Mouse (Mus musculus) kidney, embryonic 15.5 days (tissue): ENCODE results near the gene Tmem245. TPM values are rescaled to one million over a fixed set of nuclear protein-coding genes. Genes with fewer than 3 reads are reported as not detected.

Experiments used
- ATAC-seq: fragments of 200-750 bp; cut with Nextera tagmentation; replicated peaks from 2 replicates; pipeline ENCODE4 v1.8.0; 2017; ENCODE audit warnings: moderate TSS enrichment; ENCODE audit not compliant: low FRiP score
- H3K27ac ChIP-seq: fragments of 300-500 bp; sonication (generic); 2 replicates; pipeline ENCODE4 v1.5.1; 2015; ENCODE audit warnings: mild to moderate bottlenecking, inconsistent platforms
- H3K27me3 ChIP-seq: fragments of 300-500 bp; sonication (generic); 2 replicates; pipeline ENCODE4 v1.6.1; 2015; ENCODE audit warnings: inconsistent platforms
- H3K36me3 ChIP-seq: fragments of 300-500 bp; sonication (generic); 2 replicates; pipeline ENCODE4 v1.6.1; 2015; ENCODE audit warnings: inconsistent platforms
- H3K4me1 ChIP-seq: fragments of 300-500 bp; sonication (generic); 2 replicates; pipeline ENCODE4 v1.6.1; 2015; ENCODE audit warnings: inconsistent platforms
- H3K4me2 ChIP-seq: fragments of 300-500 bp; sonication (generic); 2 replicates; pipeline ENCODE4 v1.6.1; 2015; ENCODE audit warnings: moderate library complexity, mild to moderate bottlenecking, inconsistent platforms
- H3K4me3 ChIP-seq: fragments of 300-500 bp; sonication (generic); replicated peaks from 2 replicates; pipeline ENCODE4 v1.5.1; 2015; ENCODE audit warnings: mild to moderate bottlenecking, inconsistent platforms
- H3K9ac ChIP-seq: fragments of 300-500 bp; sonication (generic); 2 replicates; pipeline ENCODE4 v1.6.1; 2015; ENCODE audit warnings: mild to moderate bottlenecking, inconsistent platforms
- H3K9me3 ChIP-seq: fragments of 300-500 bp; sonication (generic); replicated peaks from 2 replicates; pipeline ENCODE4 v1.6.1; 2016; ENCODE audit warnings: inconsistent platforms
- WGBS: fragments of 180-500 bp; shearing (Covaris S2); methylation state at CpG from one replicate; pipeline ENCODE4 v1.1.7; 2015; ENCODE audit warnings: mixed read lengths; 5-methylcytosine and 5-hydroxymethylcytosine counted together
- polyA plus RNA-seq: library from polyadenylated mRNA; unstranded; fragments of >200 nt; fragmentation: Nextera tagmentation; extraction: Ambion mirVana; gene quantifications from 2 replicates; pipeline ENCODE4 v1.2.1, GENCODE M21; 2015

The Tmem245 gene
- polyA plus RNA-seq, 1 experiment from 2014 or later = 10.5 TPM

DNA sequence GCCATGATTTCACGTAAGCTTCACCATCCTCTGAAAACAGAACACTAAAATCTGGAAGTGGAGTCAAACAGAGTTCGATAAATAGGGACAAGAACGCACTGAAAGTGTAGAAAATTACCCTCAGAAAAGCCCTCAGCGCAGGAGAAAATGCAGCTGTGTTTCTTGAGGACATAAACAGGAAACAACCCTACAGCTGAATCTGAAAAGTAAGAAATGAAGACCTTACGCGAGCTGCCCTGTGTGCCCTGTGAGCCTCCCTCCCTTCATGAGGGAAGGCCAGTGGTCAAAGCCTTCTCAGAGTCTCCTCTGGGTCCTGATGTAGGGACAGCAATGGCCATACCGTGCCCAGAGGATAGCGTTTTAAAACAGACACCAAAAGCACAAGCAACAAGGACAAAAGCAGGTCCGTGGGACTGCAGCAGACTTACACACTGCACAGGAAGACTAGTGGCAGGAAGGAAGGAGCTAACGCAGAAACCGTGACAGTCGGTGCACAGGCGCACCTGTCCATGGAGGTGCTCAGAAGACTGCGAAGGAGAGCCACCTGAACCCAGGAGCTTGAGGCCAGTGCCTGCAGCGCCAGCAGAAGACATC lies 31.4 kb downstream of the Tmem245 start:
- Histone ChIP-seq H3K27me3 (no peaks in the 10 kb centered on the region), H3K27ac (no peak overlapping the region), H3K4me3 (no peak overlapping the region), H3K36me3 (peaks cover 70% of the 10 kb centered on the region), H3K9me3 (no peaks in the 10 kb centered on the region), H3K4me1 (no peaks in the 10 kb centered on the region), H3K9ac (no peak overlapping the region), H3K4me2 (no peak overlapping the region)
- 84% methylated on average over 15 of the region's 15 CpGs for WGBS
- no peak for ATAC-seq

DNA sequence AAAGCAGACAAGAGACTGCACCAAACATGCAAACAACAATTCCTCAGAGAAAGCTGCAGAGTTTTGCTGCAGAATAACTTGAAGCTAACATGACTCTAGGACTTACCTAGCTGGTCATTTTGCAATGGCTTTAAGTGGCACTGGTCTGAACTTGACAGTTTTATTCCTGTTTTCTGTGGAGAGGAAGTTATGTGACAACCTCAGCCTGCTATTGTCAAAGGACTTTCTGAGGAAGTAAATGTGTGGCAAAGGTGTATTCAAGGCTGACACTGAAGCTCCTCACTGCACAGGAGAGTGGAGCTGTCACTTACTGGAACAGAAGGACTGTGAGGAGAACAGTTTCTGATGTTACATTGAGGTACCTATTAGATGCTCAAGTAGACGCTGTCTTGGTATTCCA lies 32.5 kb downstream of the Tmem245 start:
- WGBS = 75% methylated on average over 1 of the region's 1 CpGs
- Histone ChIP-seq H3K9me3 (no peaks in the 10 kb centered on the region), H3K36me3 (peaks cover 76% of the 10 kb centered on the region), H3K27me3 (no peaks in the 10 kb centered on the region), H3K4me1 (no peaks in the 10 kb centered on the region), H3K9ac (no peak overlapping the region), H3K4me2 (no peak overlapping the region), H3K27ac (no peak overlapping the region), H3K4me3 (no peak overlapping the region)
- no peak for ATAC-seq

DNA sequence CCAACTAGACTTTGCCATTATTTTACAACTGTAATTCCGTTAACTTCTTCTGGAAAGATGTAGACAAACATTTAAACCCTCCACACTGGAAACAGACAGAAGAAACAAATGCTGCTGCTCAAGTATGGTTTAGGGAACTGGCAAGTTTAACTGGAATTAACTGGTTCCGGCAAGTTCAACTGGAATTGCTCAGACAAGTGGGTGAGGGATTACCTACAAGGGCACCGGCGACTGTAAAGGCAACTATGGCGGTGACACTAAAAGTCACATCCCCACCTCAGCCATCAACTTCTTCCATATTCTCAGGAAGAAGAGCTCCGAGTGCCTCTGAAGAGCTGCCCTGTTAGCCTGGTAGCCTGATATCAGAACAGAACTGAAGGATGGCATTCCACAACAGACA lies 32.9 kb downstream of the Tmem245 start:
- no peak overlapping the region for H3K4me3 ChIP-seq
- no peak overlapping the region for H3K9ac ChIP-seq
- H3K4me1 ChIP-seq = no peaks in the 10 kb centered on the region
- no peak overlapping the region for H3K4me2 ChIP-seq
- H3K27me3 ChIP-seq = no peaks in the 10 kb centered on the region
- WGBS = 91% methylated on average over 6 of the region's 6 CpGs
- H3K36me3 ChIP-seq = peaks cover 78% of the 10 kb centered on the region
- no peak overlapping the region for H3K27ac ChIP-seq
- H3K9me3 ChIP-seq = no peaks in the 10 kb centered on the region
- ATAC-seq = no peak

DNA sequence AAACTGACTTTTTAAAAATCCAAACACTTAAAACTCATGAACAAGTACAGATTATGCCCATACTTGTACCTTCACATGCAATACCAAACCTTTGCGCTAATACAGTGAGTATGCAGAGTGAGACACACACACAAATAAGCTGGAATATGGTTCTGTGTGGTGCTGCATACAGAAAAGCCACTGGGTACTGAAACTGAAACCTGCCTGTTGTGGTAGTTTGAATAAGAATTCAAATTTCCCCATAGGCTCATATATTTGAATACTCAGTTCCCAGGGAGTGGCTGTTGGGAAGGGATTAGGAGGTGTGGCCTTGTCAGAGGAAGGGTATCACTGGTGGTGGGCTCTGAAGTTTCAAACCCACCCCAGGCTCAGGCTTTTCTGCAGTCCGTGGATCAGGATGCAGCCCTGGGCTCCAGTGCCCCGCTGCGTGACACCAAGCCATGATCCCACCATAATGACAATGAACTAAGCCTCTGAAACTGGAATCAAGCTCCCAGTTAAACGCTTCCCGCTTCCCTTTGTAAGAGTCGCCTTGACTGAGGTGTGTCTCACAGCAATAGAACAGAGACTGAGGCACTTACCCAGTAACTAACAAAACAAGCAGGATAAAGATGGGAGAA lies 34.7 kb downstream of the Tmem245 start:
- ATAC-seq = no peak
- H3K4me2 ChIP-seq = no peak overlapping the region
- no peak overlapping the region for H3K4me3 ChIP-seq
- no peaks in the 10 kb centered on the region for H3K9me3 ChIP-seq
- H3K27ac ChIP-seq = no peak overlapping the region
- 93% methylated on average over 7 of the region's 7 CpGs for WGBS
- H3K27me3 ChIP-seq = no peaks in the 10 kb centered on the region
- H3K4me1 ChIP-seq = no peaks in the 10 kb centered on the region
- peaks cover 90% of the 10 kb centered on the region for H3K36me3 ChIP-seq
- no peak overlapping the region for H3K9ac ChIP-seq

DNA sequence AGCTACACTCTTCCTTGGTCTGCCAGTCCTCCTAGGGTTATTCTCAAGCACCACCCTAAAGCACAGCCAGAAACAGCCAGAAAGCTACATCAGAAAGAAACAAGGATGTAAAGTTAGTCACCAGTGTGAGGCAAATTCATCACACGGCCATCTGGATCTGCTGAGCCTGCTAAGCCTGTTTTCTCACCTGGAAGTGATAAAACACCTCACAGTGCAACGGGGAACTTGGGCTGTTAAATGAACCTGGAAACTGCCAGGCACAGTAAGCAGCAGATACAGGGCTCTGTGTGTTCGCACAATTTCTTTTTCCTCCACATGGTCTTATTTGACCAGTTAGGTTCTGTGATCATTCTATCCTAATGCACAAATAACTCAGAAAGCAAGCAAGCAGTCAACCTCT lies 37.7 kb downstream of the Tmem245 start:
- Histone ChIP-seq H3K4me2 (no peak overlapping the region), H3K4me3 (no peak overlapping the region), H3K9ac (no peak overlapping the region), H3K9me3 (no peaks in the 10 kb centered on the region), H3K27me3 (no peaks in the 10 kb centered on the region), H3K36me3 (peaks cover 87% of the 10 kb centered on the region), H3K4me1 (no peaks in the 10 kb centered on the region), H3K27ac (no peak overlapping the region)
- no peak for ATAC-seq
- 66% methylated on average over 3 of the region's 3 CpGs for WGBS

DNA sequence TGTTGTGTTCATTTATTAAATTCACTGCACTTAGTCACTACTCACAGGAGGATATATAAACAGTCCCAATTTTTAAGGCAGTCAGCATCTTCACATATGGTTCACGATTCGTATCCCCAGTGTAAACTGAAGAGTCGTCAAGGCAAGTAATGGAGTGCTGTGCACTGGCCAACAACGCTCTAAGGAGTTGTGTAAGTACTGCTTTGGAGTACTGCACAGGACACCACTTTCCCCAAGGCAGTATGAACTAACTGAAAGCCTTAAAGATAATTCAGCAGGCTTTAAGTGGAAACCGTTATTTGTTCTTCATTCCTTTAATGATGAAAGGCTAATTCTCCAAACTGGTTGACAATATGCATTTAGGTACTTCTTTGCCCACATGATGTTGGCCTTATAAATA lies 39.6 kb downstream of the Tmem245 start:
- Histone ChIP-seq H3K9ac (no peak overlapping the region), H3K9me3 (no peaks in the 10 kb centered on the region), H3K4me3 (no peak overlapping the region), H3K27ac (no peak overlapping the region), H3K36me3 (peaks cover 88% of the 10 kb centered on the region), H3K27me3 (no peaks in the 10 kb centered on the region), H3K4me1 (no peaks in the 10 kb centered on the region), H3K4me2 (no peak overlapping the region)
- ATAC-seq = no peak
- WGBS = 93% methylated on average over 5 of the region's 5 CpGs

DNA sequence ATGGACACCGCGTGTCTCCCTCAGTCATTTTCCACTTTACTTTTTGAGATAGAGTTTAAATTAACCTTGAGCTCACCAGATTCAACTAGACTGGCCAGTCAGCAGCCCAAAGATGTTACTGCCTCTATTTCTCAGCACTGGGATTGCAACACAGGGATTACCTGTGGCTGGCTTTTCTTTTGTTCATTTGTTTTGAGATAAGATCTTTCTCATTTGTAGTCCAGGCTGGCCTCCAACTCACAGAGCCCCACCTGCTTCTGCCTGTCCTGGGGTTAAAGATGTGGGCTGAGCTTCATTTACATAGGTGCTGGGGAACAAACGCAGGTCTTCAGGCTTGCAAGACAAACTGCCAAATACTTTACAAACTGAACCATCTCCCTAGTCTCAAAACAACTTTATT lies 40.3 kb downstream of the Tmem245 start:
- Histone ChIP-seq H3K4me1 (no peaks in the 10 kb centered on the region), H3K27me3 (no peaks in the 10 kb centered on the region), H3K27ac (no peak overlapping the region), H3K4me2 (no peak overlapping the region), H3K9me3 (no peaks in the 10 kb centered on the region), H3K36me3 (peaks cover 91% of the 10 kb centered on the region), H3K4me3 (no peak overlapping the region), H3K9ac (no peak overlapping the region)
- no peak for ATAC-seq
- 87% methylated on average over 3 of the region's 3 CpGs for WGBS

DNA sequence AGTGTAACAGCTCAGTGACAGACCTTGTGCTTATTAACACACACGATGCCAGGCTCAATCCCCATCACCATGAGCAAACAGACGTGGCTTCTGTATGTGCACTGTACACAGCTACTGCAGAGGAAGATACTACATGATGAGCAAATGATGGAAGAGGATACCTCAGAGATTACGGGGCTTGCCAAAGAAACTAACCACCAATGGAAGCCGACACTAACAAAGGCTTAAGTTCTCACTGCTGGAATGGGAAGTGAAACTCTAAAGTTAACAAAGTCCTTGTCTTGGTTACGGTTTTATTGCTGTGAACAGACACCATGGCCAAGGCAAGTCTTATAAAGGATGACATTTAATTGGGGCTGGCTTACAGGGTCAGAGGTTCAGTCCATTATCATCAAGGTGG lies 41.7 kb downstream of the Tmem245 start:
- ATAC-seq = no peak
- no peak overlapping the region for H3K4me3 ChIP-seq
- H3K9ac ChIP-seq = no peak overlapping the region
- H3K4me1 ChIP-seq = no peaks in the 10 kb centered on the region
- H3K36me3 ChIP-seq = peaks cover 88% of the 10 kb centered on the region
- no peak overlapping the region for H3K4me2 ChIP-seq
- no peaks in the 10 kb centered on the region for H3K9me3 ChIP-seq
- H3K27me3 ChIP-seq = no peaks in the 10 kb centered on the region
- WGBS = 92% methylated on average over 5 of the region's 5 CpGs
- no peak overlapping the region for H3K27ac ChIP-seq

DNA sequence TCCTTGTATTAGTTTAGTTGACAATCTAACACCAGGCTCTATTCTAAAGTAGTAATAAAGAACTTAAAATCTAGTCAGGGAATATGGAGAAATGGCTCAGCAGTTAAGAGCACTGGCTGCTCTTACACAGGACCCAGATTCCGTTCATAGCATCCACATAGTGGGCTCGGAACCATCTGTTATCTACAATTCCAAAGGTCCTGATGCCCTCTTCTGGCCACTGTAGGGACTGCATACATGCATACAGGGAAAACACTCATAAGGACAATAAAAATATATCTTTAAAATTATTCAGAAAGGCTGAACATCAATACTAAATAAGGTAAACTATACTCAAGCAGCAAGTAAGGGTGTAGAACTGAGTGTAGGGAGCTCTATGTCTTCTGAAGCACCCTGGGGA lies 45.6 kb downstream of the Tmem245 start:
- no peak overlapping the region for H3K9ac ChIP-seq
- no peaks in the 10 kb centered on the region for H3K9me3 ChIP-seq
- ATAC-seq = no peak
- no peaks in the 10 kb centered on the region for H3K4me1 ChIP-seq
- peaks cover 94% of the 10 kb centered on the region for H3K36me3 ChIP-seq
- no peak overlapping the region for H3K4me3 ChIP-seq
- H3K27me3 ChIP-seq = no peaks in the 10 kb centered on the region
- H3K4me2 ChIP-seq = no peak overlapping the region
- WGBS = 94% methylated on average over 2 of the region's 2 CpGs
- H3K27ac ChIP-seq = no peak overlapping the region

DNA sequence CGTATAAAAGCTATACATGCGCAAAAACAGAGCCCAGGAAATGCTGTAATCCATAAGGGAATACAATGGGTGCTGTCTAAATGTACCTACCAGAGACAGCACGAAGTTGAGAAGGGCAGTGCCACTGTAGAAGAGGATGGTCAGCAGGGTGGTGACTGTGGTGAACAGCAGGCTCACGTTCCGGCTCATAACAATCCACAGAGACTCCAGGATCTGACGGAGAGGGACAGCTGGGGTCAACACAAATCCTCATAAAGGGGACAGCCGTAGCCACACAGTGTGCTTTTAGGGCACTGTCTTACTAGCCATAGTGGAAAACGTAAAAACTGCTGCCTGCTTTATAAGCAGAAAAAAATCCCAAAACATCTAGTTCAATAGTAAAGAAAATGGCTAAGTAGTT lies 48.0 kb downstream of the Tmem245 start:
- ATAC-seq = no peak
- Histone ChIP-seq H3K9ac (no peak overlapping the region), H3K4me2 (no peak overlapping the region), H3K4me1 (no peaks in the 10 kb centered on the region), H3K9me3 (no peaks in the 10 kb centered on the region), H3K27me3 (no peaks in the 10 kb centered on the region), H3K4me3 (no peak overlapping the region), H3K36me3 (peaks cover 86% of the 10 kb centered on the region), H3K27ac (no peak overlapping the region)
- 81% methylated on average over 8 of the region's 8 CpGs for WGBS

DNA sequence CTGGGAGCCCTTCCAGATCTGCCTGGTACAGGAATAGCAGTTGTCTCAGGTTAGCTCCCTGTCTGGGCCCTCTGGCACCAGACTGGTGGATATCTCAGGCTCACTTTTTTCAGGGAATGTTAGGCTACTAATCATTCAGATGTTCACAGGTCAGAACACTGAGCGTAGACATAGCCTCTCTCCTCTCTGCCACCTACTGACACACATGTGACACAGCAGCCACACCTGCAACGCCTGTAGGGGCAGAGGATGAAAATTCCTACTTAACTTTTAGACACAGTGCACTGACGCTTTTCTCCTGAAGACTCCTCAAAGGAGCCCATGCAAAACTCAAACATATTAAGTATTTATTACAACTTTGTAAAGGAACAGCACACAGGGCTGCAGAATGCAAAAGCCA lies 49.7 kb downstream of the Tmem245 start:
- 80% methylated on average over 3 of the region's 3 CpGs for WGBS
- Histone ChIP-seq H3K9me3 (no peaks in the 10 kb centered on the region), H3K27me3 (no peaks in the 10 kb centered on the region), H3K36me3 (peaks cover 75% of the 10 kb centered on the region), H3K9ac (no peak overlapping the region), H3K27ac (no peak overlapping the region), H3K4me3 (no peak overlapping the region), H3K4me1 (no peaks in the 10 kb centered on the region), H3K4me2 (no peak overlapping the region)
- no peak for ATAC-seq

DNA sequence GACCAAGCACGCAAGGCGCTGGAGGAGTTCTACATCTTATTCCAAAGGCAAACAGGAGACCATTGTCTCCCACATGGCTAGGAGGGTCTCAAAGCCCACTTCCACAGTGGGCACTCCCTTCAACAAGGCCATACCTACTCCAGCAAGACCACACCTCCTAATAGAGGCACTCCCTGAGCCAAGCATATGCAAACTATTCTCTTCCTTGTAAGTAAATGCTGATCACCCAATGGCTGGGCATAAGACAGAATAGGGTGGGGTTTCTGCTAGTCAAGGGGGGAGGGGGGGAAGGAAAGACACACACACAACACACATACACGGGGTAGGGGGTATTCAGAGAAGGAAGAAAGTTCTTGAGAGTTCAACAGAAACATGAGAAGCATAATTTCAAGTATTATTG lies 53.0 kb downstream of the Tmem245 start:
- 91% methylated on average over 3 of the region's 3 CpGs for WGBS
- H3K4me1 ChIP-seq = no peaks in the 10 kb centered on the region
- no peak for ATAC-seq

DNA sequence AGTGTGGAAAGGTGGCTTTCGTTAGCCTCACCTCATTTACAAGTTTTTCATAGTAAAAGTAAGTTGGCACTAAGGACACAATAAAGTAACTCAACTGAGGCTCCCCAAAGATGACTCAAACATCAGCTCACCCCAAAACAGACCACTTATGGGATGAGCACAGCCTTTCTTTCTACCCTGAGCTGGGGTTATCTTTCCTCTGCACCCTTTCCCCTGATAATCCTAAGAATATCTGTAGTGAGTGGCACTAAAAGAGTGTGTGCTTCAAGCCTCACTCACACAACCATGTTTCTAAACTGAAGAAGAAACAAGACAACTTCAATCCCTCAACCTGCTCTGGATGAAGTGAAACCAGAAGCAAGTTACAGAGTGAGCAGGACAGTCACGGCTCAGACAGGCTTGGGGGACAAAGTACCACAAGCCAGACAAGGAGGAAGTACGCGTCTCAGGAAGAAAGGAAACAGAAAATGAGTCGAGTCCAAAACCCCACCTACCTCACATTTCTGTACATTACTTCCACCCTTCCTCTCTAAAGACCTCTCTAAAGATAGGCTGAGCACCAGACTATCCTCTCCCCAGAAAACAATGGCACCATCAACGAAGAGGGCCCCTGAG lies 54.6 kb downstream of the Tmem245 start:
- Histone ChIP-seq H3K9me3 (no peaks in the 10 kb centered on the region), H3K4me3 (no peak overlapping the region), H3K27ac (no peak overlapping the region), H3K9ac (no peak overlapping the region), H3K36me3 (peaks cover 70% of the 10 kb centered on the region), H3K4me1 (no peaks in the 10 kb centered on the region), H3K27me3 (no peaks in the 10 kb centered on the region), H3K4me2 (no peak overlapping the region)
- ATAC-seq = no peak
- 89% methylated on average over 6 of the region's 6 CpGs for whole genome bisulfite sequencing

More for the DNA sequence above, 53.0 kb downstream of the Tmem245 start:
- H3K4me2 ChIP-seq = no peak overlapping the region
- no peaks in the 10 kb centered on the region for H3K9me3 ChIP-seq
- H3K4me3 ChIP-seq = no peak overlapping the region
- H3K27me3 ChIP-seq = no peaks in the 10 kb centered on the region
- H3K36me3 ChIP-seq = peaks cover 69% of the 10 kb centered on the region
- no peak overlapping the region for H3K9ac ChIP-seq
- H3K27ac ChIP-seq = no peak overlapping the region
